Mouse (Mus musculus) stomach, postnatal 0 days (tissue): Measurements from ENCODE around the gene Slc45a2.

Experiments used
- CTCF ChIP-seq: IDR thresholded peaks from 2 replicates; pipeline ENCODE4 v1.5.1; 2016; ENCODE audit warnings: antibody characterized with exemption, low read depth, mild to moderate bottlenecking, moderate library complexity
- EP300 ChIP-seq: optimal IDR thresholded peaks from 2 replicates; pipeline ENCODE3; 2016; ENCODE audit warnings: antibody characterized with exemption

GRCm38 (mm10) chr15:11075726-11076361 is 75.3 kb downstream of the Slc45a2 start:
- TF ChIP-seq CTCF (no peak), EP300 (no peak)
